Mouse (Mus musculus) forebrain, embryonic 16.5 days (tissue): Measurements from ENCODE around the gene Mllt11. TPM values are rescaled to one million over a fixed set of nuclear protein-coding genes. Genes with fewer than 3 reads are reported as not detected.

ENCODE experiments used
- ATAC-seq: fragments of 200-750 bp; cut with Nextera tagmentation; 2 replicates; pipeline ENCODE4 v1.8.0; 2017; ENCODE audit warnings: mild to moderate bottlenecking, moderate library complexity
- H3K27ac ChIP-seq: fragments of 300-500 bp; sonication (generic); 2 replicates; pipeline ENCODE4 v1.5.1; 2014; ENCODE audit warnings: low read length, control low read depth
- H3K27me3 ChIP-seq: fragments of 300-500 bp; sonication (generic); replicated peaks from 2 replicates; pipeline ENCODE4 v1.6.1; 2014; ENCODE audit warnings: low read length; ENCODE audit not compliant: control insufficient read depth, insufficient read depth
- H3K36me3 ChIP-seq: fragments of 300-500 bp; sonication (generic); 2 replicates; pipeline ENCODE4 v1.6.1; 2014; ENCODE audit not compliant: control insufficient read depth, insufficient read depth
- H3K4me1 ChIP-seq: fragments of 300-500 bp; sonication (generic); replicated peaks from 2 replicates; pipeline ENCODE4 v1.6.1; 2014; ENCODE audit warnings: low read length; ENCODE audit not compliant: control insufficient read depth, insufficient read depth
- H3K4me2 ChIP-seq: fragments of 300-500 bp; sonication (generic); 2 replicates; pipeline ENCODE4 v1.6.1; 2014; ENCODE audit warnings: mild to moderate bottlenecking, low read length, control low read depth
- H3K4me3 ChIP-seq: fragments of 300-500 bp; sonication (generic); replicated peaks from 2 replicates; pipeline ENCODE4 v1.5.1; 2014; ENCODE audit warnings: mild to moderate bottlenecking, low read length, control low read depth
- H3K9ac ChIP-seq: fragments of 300-500 bp; sonication (generic); replicated peaks from 2 replicates; pipeline ENCODE4 v1.6.1; 2014; ENCODE audit warnings: low read depth, low read length, control low read depth
- H3K9me3 ChIP-seq: fragments of 300-500 bp; sonication (generic); 2 replicates; pipeline ENCODE4 v1.6.1; 2016; ENCODE audit warnings: low read length; ENCODE audit not compliant: control insufficient read depth
- WGBS: fragments of 180-500 bp; shearing (Covaris S2); extraction: QIAGEN DNeasy Blood & Tissue Kit; methylation state at CpG from one replicate; pipeline ENCODE4 v1.1.7; 2014; 5-methylcytosine and 5-hydroxymethylcytosine counted together
- polyA plus RNA-seq: library from polyadenylated mRNA; unstranded; fragments of >200 nt; fragmentation: Nextera tagmentation; extraction: Ambion mirVana; gene quantifications from 2 replicates; pipeline ENCODE4 v1.2.1, GENCODE M21; 2015

The Mllt11 gene
- polyA plus RNA-seq, 1 experiment from 2014 or later = 264 TPM

DNA sequence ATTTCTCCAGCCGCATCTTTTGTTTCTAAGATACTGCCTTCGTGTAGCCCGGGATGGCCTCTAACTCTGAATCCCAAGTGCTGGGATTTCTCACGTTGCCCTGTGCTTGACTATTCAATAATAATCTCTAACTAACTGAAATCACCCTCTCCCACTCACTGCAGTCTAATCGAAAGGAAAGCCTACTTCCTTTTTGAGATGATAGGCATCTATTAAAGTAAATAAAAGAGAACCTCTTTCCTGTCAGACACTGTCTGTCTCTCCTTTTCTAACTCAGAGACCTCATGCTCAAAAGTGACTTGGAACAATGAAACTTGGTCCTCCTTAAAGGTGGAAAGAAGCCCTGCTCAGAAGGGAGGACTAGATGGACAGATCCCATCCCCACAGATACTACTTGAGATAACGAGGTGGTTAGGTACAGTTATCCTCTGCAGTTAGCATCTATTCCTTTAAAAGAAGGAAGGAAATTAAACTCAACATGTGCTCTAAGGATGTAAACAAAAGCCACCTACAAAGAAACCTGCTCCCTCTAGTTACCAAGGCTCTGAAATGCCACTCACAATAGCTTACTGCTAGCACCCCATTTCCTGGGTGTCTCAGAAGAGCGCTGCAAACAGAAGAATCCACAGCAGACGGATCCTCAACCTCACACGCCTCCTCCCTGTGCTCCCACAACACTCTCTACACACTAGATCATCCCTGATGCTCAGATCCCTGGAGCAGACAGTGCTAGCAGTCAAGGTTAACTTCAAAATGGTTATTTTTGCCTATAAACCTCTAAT is 47.0 kb downstream of the Mllt11 start:
- peaks cover 15% of the 10 kb centered on the region for H3K36me3 ChIP-seq
- no peak overlapping the region for H3K27ac ChIP-seq
- H3K4me3 ChIP-seq = no peak overlapping the region
- H3K27me3 ChIP-seq = no peaks in the 10 kb centered on the region
- H3K4me2 ChIP-seq = no peak overlapping the region
- no peaks in the 10 kb centered on the region for H3K4me1 ChIP-seq
- ATAC-seq = no peak
- WGBS = 81% methylated on average over 9 of the region's 9 CpGs
- H3K9me3 ChIP-seq = no peaks in the 10 kb centered on the region
- no peak overlapping the region for H3K9ac ChIP-seq

DNA sequence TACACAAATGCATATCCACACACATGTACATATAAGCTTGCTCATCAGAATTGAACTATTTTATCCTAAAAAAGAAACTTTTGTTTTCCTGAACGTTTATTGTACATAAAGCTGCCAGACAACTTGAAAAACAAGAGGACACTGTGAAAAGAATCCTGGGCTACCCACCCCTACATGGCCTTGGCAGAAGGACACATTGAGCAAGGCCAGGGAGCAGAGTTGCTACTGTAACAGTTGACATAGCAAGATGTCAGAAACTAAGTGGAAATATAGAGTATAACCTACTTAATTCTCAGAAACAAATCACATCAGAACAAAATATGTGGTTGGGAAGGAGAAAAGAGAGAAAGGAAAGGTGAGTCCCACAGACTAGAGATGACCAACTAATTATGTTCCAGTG is 50.1 kb downstream of the Mllt11 start:
- Histone ChIP-seq H3K27ac (no peak overlapping the region), H3K4me3 (no peak overlapping the region), H3K27me3 (no peaks in the 10 kb centered on the region), H3K9me3 (no peaks in the 10 kb centered on the region), H3K4me1 (no peaks in the 10 kb centered on the region), H3K36me3 (no peaks in the 10 kb centered on the region; the same call in 1 of the 2 replicates), H3K4me2 (no peak overlapping the region), H3K9ac (no peak overlapping the region)
- 60% methylated on average over 1 of the region's 1 CpGs for WGBS
- no peak for ATAC-seq

DNA sequence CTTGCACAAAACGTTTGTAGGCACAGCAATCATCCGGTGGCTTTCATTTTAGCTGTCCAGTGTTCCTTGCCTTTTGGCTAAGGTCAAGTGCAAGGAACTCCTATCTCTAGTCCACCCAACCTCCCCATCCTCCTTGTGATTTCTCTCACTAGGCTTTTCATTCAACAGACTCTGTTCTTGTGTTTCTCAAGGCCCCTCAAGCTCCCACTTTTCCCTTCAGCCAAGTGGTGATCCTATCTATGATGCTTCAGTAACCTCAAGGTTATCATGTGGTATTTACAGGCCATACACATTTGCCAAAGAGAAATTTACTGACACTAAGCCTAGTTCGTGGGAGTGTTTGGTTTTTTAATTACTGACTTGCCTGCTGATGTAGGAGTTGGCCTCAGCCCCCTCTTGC is 52.1 kb downstream of the Mllt11 start:
- Histone ChIP-seq H3K9ac (no peak overlapping the region), H3K4me1 (no peaks in the 10 kb centered on the region), H3K36me3 (no peaks in the 10 kb centered on the region; the same call in 1 of the 2 replicates), H3K4me3 (no peak overlapping the region), H3K27me3 (no peaks in the 10 kb centered on the region), H3K4me2 (no peak overlapping the region), H3K9me3 (no peaks in the 10 kb centered on the region), H3K27ac (no peak overlapping the region)
- no peak for ATAC-seq
- WGBS = 77% methylated on average over 3 of the region's 3 CpGs

DNA sequence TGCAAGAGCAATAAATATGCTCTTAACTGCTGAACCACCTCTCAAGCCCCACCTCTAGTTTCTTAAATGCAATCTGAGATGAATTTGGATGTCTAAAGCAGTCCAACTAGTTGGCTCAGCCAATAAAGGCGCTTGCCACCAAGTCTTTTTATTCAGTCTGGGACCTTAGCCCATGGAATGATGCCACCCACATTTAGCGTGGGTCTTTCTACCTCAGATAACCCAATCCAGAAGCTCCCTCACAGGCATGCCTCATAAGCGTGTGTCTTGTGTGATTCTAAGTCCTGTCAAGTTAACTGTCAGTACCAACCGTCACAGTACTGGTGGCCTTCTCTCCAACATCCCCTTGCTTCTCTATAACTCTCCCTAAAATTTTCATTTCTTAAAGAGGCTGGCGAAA is 53.0 kb downstream of the Mllt11 start:
- H3K9me3 ChIP-seq = no peaks in the 10 kb centered on the region
- no peak overlapping the region for H3K27ac ChIP-seq
- no peak overlapping the region for H3K9ac ChIP-seq
- no peaks in the 10 kb centered on the region for H3K27me3 ChIP-seq
- no peak overlapping the region for H3K4me2 ChIP-seq
- no peaks in the 10 kb centered on the region; the same call in 1 of the 2 replicates for H3K36me3 ChIP-seq
- H3K4me3 ChIP-seq = no peak overlapping the region
- H3K4me1 ChIP-seq = peaks cover 2% of the 10 kb centered on the region; the same call in 1 of the 2 replicates
- WGBS = 82% methylated on average over 5 of the region's 5 CpGs
- ATAC-seq = no peak

DNA sequence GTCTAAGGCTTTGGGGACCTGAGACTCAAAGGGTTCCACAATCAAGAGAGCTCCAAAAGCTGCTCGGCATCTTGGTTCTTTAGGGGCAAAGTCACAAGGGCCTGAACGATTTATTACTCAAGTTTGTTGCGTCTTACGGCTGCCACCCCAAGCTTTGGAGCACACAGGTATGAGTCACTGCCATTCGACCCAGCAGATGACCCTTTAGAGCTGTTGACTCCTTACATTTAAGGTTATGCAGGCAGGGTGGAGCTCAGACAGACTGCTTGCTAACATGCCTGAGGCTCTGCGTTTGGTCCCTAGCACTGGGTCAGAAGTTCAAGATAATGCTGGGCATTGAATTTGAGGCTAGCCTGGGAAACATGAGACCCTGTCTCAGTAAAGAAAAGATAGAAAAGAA is 54.4 kb downstream of the Mllt11 start:
- 87% methylated on average over 6 of the region's 6 CpGs for WGBS
- ATAC-seq = no peak
- Histone ChIP-seq H3K4me2 (no peak overlapping the region), H3K36me3 (peaks cover under 1% of the 10 kb centered on the region; the same call in 1 of the 2 replicates), H3K4me3 (no peak overlapping the region), H3K9ac (no peak overlapping the region), H3K27me3 (no peaks in the 10 kb centered on the region), H3K27ac (no peak overlapping the region), H3K4me1 (peaks cover 13% of the 10 kb centered on the region), H3K9me3 (no peaks in the 10 kb centered on the region)

DNA sequence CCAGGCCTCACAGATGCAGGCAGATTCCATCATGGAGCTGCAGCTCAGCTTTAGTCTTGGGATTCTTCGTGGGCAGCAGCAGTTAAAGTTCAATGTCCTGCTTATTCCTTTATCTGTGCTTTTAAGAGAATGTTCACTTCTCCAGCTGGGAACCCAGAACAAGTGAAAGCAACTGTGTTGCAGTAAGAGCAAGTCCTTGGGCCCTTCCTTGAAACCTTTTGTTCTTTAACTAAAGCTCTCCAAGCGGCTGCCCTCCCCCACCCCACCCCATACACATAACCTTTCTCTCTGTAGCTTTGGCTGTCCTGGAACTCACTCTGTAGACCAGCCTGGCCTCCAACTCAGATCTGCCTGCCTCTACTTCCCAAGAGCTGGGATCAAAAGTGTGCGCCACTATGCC is 55.5 kb downstream of the Mllt11 start:
- Histone ChIP-seq H3K4me1 (peaks cover 13% of the 10 kb centered on the region), H3K4me2 (no peak overlapping the region), H3K36me3 (peaks cover 4% of the 10 kb centered on the region; the same call in 1 of the 2 replicates), H3K27ac (no peak overlapping the region), H3K9ac (no peak overlapping the region), H3K4me3 (no peak overlapping the region), H3K9me3 (no peaks in the 10 kb centered on the region), H3K27me3 (peaks cover 6% of the 10 kb centered on the region)
- ATAC-seq = no peak
- 47% methylated on average over 3 of the region's 3 CpGs for WGBS

DNA sequence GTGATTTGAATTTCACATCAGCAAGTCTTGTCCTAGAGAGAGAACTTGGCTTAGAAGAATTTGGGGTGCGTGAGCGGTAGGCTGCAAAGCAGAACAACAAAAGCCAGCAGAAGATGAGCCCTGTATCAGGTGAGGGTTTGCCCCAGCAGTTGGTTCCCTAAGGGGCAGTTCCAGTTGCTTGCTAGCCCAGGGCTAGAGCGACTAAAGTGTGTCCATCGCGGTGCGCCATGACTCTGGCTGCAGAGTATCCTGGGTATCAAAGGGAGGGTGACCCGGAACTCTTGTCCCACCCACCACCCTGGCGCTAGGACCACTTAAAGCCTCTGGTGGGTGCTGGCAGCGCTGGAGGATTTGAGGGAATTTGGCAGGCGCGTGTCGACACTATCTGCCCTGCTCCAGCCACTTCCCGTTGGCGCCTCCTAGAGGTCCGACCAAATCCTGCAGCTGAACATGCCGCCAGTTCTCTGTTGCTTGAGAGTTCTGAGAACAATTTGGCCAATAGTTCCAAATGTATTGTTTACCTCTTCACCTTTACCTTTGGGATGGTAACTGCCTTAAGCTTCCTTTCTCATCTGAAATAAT is 57.9 kb downstream of the Mllt11 start:
- Histone ChIP-seq H3K4me3 (no peak overlapping the region), H3K4me1 (peaks cover 13% of the 10 kb centered on the region), H3K27ac (no peak overlapping the region), H3K36me3 (peaks cover 25% of the 10 kb centered on the region), H3K4me2 (peak overlapping the region; percentile 23; the same call in 1 of the 2 replicates), H3K27me3 (peaks cover 18% of the 10 kb centered on the region), H3K9ac (no peak overlapping the region), H3K9me3 (no peaks in the 10 kb centered on the region)
- ATAC-seq = peak; percentile 59
- WGBS = 3% methylated on average over 16 of the region's 16 CpGs

DNA sequence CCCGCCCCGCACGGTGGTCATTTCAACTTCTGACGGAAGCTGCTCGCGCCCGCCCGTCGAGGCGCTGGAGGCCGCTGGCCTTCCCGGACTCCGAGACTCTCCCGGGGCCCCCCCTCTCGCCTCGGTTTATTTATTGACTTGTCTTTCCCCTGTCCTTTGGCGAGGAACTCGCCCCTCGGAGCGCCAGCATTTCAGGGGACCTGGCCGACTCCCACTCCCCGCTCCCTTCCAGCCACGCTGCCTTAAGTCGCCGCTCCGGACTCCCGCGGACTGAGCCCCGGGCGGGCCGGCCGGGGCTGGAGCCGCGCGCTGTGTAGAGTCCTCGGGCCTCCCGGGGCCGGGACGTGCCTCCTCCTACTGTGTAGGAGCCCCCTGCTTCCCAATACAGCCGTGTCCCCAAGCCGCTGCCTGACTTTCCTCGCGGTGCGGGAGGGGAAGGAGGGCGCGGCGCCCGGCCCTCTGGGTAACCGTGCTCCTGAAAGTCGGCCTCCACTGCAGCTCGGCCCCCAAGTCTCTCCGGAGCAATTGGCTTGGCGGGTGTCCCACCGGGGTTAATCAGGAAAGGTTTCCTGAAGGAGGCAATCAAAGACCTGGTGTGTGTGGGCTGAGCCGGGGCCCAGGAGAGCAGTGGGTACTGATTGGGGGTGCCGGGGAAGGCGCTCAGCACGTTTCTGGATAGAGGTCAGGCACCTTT is 58.6 kb downstream of the Mllt11 start:
- 0 out of 2 replicates have a peak overlapping the region, but pooled peaks have one; percentile 23 for H3K9ac ChIP-seq
- H3K36me3 ChIP-seq = peaks cover 27% of the 10 kb centered on the region
- no peak overlapping the region for H3K27ac ChIP-seq
- peak; percentile 39; the same call in 1 of the 2 replicates for ATAC-seq
- peak overlapping the region; percentile 11 for H3K4me3 ChIP-seq
- H3K4me1 ChIP-seq = peaks cover 13% of the 10 kb centered on the region
- WGBS = 5% methylated on average over 57 of the region's 58 CpGs
- H3K4me2 ChIP-seq = peak overlapping the region; percentile 23
- peaks cover 18% of the 10 kb centered on the region for H3K27me3 ChIP-seq
- no peaks in the 10 kb centered on the region for H3K9me3 ChIP-seq

DNA sequence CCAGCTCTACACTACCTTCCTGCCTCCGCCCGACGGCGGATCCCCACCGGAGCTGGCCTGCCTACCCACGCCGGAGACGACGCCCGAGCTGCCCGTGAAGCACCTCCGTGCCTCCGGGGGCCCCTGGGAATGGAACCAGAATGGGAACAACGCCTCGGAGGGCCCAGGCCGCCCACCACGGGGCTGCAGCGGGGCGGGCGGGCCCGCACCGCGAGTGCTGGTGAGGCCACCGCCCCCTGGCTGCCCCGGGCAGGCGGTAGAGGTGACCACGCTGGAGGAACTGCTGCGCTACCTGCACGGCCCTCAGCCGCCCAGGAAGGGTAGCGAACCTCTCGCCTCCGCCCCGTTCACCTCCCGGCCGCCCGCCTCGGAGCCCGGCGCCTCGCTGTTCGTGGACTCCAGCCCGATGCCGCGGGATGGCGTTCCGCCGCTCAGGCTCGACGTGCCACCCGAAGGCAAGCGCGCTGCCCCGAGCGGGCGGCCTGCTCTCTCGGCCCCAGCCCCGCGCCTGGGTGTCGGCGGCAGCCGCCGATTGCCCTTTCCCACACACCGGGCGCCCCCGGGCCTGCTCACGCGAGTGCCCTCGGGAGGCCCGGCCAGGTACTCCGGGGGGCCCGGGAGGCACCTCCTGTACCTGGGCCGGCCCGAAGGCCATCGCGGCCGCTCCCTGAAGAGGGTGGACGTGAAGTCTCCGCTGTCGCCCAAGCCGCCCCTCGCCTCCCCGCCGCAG is 59.3 kb downstream of the Mllt11 start:
- Histone ChIP-seq H3K36me3 (peaks cover 27% of the 10 kb centered on the region), H3K27me3 (peaks cover 18% of the 10 kb centered on the region)

More for the DNA sequence above, 59.3 kb downstream of the Mllt11 start:
- Histone ChIP-seq H3K4me1 (peaks cover 13% of the 10 kb centered on the region), H3K4me2 (no peak overlapping the region), H3K9ac (no peak overlapping the region), H3K9me3 (no peaks in the 10 kb centered on the region), H3K4me3 (no peak overlapping the region), H3K27ac (no peak overlapping the region)
- no peak for ATAC-seq
- WGBS = 16% methylated on average over 74 of the region's 84 CpGs
